Mouse (Mus musculus) Muller cell, postnatal 12 days (primary cell): ENCODE data around the gene Ccl2.

ENCODE experiments used
- DNase-seq: peaks from one replicate; pipeline ENCODE4 v3.0.0-alpha.2; 2015; ENCODE audit errors: inconsistent ontology term

The Ccl2 gene

GRCm38 (mm10) chr11:82035356-82035755 lies at the start of gene Ccl2:
Gene Ccl2 (plus strand): TSS chr11:82035571.
- peak; percentile 97 for DNase-seq

- peak; percentile 76 for DNase-seq
Measured at GRCm38 (mm10) chr11:81996172-81996841, 39.1 kb upstream of the Ccl2 start.

DNA sequence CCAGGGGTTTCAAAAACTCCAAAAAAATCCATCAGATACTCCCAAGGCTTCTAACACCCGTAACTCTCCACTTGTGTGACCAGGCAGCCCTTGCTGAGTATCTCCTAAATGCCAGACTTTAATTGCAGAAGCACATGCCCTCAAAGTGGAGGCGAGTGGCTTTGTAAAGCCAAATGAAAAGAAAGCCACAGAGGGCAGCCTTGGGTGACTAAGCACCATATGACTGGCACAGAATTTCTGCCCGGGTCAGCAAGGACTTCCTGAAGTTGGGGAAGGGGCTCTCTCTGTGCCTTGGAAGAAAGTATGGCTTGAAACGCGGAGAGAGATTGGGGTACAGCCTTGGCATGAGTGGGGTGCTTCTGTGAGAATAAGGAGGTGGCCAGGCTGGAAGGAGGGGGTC lies 38.3 kb upstream of the Ccl2 start:
- DNase-seq = no peak

- DNase-seq = no peak
Measured at GRCm38 (mm10) chr11:81998646-81999045, 36.7 kb upstream of the Ccl2 start.

DNA sequence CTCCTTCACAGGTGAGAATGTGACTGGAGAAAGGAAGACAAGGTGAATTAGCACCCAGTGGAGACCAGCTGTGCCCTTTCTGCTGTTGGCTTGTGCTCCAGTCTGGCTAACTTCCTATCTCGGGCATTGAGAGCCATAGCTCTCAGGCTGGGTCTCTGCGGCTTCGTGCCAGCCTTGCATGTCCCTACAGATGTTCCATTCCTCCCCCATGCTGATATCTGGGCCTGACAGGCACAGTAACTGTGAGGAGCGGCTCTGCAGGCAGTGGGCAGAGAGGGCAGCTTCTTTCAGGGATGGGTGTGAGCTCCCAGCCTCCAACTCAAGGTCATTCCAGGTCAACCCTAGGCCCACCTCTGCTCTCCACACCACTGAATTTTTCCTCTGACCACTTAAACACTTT lies 35.9 kb upstream of the Ccl2 start:
- no peak for DNase-seq

- DNase-seq = no peak
Measured at GRCm38 (mm10) chr11:82000581-82000980, 34.8 kb upstream of the Ccl2 start.

GRCm38 (mm10) chr11:82004810-82005209 lies 30.6 kb upstream of the Ccl2 start:
- DNase-seq = no peak

DNA sequence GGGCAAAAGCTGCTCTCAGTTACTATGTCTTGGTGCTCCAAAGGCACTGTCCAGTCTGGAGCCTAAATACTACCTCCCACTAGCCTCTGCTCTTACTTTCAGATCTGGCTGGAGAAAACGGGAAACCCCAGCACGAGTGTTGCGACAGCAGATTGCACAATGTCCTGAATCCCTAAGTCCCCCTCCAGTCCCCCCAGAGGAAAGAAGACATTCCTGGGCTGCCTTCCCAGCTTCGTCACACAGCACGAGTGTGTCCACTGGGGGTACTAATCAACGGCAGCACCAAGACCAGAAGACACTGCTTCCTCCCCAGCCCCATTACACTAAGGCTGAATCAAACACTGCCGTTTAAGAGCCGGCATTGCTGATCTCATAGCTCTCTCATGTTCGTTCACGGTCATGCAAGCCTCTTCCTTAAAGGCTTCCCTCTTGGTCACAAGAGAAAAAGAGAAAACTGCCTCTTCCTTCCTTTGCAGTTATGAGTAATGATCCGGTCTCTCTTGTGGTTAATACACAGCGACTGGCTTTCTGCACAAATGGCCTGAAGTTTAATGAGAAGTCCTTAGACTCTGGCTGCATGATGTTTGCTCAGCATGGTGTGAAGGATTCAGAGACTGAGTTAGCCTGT lies 28.5 kb upstream of the Ccl2 start:
- peak; percentile 73 for DNase-seq

- DNase-seq = no peak
Measured at GRCm38 (mm10) chr11:82010115-82010514, 25.3 kb upstream of the Ccl2 start.

DNA sequence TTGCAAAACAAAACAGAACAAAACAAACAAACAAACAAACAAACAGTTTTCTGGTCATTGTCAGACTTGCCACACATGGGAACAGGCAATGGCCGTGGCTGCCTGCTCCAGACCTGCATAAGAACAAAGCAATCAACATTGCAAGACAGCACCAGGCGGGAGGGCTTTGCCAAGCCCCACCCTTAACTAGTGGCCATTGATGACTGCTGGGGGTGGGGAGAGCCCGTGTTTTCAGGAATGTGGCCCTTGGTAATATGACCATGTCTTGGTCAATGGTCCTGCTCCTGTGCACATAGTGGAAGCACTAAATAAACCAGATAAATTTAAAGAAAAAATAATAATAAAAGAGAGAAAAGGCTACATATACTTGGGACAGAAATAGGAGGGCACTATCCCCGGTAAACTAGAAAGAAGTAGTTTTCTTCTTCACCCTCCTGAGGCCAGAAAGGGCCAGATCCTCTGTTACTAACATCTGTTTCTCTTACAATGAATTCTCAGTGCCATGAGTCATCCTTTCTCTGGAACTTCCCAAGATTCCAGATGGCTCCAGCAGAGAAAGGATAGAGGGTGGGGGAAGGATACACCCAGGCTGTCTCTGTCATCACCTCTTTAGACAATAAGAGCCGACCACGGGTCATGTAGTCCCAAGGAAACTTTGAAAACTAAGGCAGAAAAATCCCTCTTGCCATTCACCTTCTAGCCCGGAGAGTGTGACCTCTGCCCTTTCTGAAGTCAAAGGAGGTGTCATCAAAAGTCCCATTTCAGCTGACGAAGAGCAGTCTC lies 23.8 kb upstream of the Ccl2 start:
- DNase-seq = peak; percentile 61

DNA sequence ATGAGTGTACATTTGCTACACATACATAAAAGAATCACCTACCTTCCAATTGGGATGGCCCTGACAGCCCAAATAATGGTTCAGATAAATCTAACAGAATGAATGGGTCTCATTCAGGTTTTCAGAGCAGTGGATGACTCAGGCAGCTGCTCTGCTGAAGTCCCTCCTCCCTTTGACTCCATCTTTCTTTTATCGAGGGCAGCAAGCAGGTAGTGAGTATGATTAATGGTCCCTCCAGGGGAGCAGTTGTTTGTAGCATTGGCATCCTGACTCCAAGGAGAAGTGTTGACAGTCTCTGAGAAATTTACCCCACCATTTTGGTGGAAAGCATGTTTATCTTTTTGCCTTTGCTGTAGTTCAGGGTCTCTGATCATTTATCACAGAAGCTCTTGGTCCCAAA lies 21.6 kb upstream of the Ccl2 start:
- no peak for DNase-seq

DNA sequence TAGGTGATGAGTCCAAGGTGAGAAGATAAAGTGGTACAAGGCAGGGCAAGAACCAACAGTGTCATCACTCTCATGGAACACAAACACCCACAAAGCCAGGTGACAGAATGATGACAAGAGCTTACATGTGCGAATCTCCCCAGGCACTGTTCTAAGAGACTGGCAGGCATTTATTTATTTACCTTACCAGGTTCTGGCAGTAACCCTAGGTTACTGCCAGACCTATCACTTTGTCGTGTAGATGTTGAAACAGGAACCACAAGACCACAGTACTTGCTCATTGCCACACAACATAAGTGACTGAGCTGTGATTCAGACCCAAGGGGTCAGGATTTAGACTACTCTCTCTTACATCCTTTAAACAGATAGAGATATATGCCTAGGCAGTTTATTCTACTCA lies 20.3 kb upstream of the Ccl2 start:
- DNase-seq = no peak

DNA sequence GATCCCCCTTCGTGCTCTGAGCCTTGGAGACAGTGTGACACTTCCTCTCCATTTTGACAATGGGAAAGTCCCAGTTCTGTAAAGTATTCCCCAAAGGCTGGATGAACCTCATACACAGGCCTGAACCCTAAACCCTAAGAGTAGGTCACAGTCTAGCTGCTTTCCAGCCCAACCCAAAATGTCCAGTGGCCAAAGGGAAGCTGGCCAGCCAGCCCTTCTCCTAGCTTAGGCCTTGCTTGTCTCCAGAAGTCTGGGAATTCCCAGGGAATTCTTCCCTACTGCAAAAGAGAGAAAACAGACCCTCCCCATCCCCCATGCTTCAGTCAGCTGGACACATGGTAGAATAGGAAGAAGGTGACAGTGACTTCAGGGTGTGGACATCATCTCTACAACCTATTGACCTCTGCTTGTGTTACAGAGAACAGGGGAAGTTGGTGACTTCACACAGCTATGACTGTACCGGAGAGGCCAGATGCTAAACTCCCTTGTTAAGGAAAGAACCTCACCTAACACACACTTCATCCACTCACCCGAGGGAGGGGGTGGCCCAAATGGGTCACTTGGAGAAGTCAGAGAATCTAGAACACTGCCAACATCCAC lies 19.1 kb upstream of the Ccl2 start:
- DNase-seq = no peak

GRCm38 (mm10) chr11:82019389-82019788 lies 16.0 kb upstream of the Ccl2 start:
- DNase-seq = no peak

- DNase-seq = no peak
Measured at GRCm38 (mm10) chr11:82019793-82020192, 15.6 kb upstream of the Ccl2 start.

DNA sequence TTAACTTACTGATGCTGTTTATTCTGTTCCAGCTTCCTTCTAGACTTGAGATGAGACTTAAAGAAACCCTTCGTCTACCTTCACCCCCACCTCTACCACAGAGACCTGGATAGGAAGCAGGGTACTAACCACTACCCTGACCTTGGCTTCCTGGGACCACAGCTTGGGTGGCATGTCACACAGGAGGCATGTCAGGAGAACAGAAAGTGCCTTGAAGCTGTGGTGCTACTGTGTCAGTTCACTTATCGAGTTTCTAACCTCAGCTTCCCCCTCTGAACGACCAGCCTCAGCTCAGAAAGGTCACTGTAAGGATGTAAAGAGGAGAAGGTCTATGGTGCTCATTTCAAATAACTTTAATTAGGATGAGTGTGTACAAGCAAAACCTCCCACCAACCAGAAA lies 14.0 kb upstream of the Ccl2 start:
- DNase-seq = no peak

DNA sequence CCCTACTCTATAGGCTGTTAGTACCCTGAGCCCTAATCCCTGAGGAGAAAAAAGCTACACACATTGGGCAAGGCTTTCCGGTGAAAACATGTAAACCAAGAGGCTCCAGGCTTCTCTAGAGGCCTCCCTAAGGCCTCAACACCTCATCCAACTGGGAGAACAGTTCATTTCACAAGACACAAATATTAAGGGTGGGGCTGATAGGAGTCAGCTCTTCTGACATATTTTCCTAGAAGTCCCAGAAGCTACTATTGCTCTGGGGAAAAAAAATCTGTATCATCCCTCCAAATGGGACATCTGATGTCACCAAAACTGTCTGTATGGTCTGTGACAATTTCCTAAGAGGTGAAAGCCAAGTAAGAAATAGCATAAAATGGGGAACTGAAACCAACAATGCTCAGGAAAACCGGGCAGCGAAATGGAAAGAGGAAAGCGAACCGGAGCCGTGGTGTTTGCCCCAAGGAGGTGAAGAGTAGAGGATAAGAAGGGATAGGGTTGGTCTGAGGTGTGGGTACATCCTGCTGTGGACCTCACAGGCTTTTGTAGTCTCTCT lies 12.8 kb upstream of the Ccl2 start:
- DNase-seq = no peak

DNA sequence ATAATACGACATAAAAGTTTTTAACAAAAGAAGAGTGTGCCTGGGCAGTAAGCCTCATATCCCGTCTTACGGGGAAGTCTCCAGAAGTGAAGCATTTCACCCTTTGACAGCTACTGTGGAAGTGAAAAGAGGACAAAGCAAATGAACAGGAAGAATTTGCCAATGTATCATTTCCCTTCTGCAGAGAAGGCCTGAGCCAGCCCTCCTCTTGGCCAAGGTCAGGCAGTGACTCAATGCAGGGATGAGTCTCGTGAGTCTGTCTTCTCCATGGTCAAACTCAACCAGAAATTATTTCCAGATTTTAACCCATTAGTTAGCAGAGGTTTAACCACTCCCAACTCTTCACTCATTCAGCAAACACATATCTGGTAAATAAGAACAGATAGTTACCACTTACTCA lies 11.6 kb upstream of the Ccl2 start:
- no peak for DNase-seq

DNA sequence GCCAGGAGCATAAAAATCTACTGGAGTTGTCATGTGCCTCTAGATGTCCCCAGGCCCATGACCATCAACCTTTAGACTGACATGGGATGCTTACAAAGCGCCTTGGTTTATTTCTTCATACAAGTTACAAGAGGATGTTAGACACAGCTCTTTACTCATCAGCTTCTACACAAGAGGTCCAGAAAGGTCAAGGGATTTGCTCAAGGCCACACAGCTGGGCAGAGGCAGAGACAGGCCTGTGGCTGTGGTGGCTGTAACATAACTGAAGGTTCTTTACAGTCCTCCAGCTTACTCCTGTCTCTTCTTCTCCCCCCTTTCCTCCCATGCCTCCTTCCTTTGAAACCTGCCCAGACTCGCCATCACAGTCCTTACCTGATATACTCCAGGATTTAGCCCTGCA lies 5.2 kb upstream of the Ccl2 start:
- no peak for DNase-seq

DNA sequence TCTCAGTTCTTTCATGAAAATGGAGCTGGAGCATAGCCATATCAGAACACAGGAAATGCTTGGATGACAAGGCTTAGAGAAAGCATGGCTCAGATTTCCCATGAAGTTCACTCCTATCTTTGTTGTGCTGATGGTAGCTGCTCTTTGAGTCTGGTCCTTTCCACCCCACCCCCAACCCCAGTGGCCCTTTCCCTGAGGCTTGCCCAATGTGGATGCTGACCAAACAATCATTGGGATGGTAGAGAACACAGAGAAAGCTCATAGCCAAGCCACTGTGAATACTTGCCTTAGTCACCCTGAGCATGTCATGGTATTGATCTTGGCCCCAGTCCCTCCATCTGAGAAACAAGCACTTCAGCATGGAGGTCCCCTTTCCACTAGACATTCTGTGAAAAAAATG lies 3.2 kb upstream of the Ccl2 start:
- DNase-seq = peak; percentile 39

DNA sequence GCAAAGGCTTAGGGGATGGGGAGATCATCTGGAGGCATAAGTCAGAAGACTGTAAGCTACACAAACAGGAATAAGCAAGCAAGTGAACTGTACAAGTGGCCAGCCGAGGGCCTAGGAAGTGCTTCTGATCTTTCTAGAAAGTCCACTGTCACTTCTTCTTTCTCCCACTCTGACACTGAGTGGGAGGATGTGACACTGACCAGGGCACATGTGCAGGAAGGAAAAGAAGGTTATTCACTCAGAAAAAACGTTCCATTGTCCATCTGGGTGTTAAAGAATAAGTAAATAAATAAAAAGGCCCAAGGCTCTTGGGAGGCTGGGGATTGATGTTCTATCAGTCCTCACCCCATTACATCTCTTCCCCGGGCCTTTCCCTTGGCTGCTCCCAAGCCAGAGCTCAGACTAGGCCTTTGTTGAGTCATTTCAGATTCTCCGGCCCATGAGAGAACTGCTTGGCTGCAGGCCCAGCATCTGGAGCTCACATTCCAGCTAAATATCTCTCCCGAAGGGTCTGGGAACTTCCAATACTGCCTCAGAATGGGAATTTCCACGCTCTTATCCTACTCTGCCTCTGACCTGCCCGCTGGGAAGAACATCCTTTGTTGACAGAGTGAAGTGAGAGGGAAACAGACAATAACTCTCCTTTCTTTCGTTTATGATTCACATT lies 2.6 kb upstream of the Ccl2 start:
- peak; percentile 84 for DNase-seq

DNA sequence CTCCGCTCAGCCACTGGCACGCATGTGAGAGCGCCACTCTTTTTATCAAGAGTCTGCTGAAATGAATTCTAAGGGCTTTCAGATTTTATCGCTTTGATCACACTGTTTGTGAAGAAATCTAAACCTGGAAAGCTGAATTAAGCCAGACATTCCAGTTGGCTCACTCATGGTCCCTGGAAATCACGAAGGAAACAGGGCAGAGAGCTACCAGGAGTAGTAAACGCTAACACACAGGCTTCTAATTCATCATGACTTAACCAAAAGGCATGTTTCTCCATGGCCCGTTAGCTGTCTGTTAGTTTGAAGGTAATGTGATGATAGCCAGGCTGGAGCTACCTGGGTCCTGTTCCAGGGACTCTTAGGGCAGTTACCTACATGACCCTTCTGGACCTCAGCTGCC lies 925 bp upstream of the Ccl2 start:
- DNase-seq = peak; percentile 30
